Mouse (Mus musculus): ENCODE measurements at regions not wholly inside any gene's neighbourhood (a gene's known extent, or its start where the extent isn't known, plus 50 kb on each side); places are given as distances from the start of the nearest gene placed in this dataset.

DNA sequence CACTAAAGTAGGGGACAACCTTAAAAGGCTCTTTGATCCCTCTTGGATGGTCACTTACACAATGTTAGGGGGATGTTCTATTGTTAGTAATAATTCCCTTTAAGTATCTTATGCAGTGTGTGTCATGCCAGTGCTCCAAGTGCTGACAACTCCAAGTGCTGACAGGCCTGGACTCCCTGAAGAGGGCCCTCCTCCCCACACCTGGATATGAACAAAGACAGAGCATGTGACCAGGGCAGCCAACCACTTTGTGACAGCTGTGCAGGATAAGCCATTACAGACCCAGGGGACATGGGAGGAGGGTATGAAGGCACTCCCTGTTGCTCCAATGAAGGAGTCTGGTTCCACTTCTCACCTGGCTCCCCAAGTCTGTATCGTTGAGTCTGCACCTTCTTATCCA, 224.7 kb downstream of the Adamts15 start:
- no peak for DNase-seq (ENCODE audit: low read depth, low spot score)

DNA sequence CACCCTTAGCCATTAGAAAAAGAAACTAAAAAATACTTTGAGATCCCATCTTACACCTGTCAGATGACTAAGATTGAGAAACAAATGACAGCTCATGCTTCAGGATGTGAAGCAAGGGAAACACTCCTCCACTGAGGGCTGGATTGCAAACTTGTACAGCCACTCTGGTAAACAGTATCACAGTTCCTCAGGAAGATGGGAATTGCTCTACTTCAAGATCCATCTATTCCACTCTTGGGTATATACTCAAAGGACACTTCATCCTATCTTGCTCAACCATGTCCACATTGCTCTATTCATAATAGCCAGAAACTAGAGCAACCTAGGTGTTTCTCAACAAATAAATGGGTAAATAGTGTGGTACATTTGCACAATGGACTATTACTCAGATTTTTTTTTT, 241.2 kb downstream of the Snx19 start:
- DNase-seq (ENCODE audit: low read depth, low spot score) = no peak

DNA sequence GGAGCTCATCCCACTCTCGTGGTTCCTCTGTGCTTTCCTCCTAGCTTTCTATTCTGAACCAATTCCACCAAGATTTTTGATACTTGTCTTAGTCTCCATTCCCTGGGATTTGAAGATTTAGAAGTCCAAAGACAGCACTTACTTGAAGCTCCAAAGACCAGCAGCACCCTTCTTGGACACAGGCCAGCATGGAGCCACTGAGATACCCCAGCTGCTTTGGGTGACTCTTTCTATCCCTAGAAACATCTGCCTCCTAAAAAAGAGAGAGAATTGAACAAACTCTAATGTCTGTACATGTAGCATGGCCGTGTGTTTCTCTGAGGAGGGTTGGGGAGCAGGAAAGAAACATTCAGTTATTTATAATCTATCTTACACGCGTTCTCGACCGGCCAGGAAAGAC, 235.5 kb downstream of the Snx19 start:
- DNase-seq (ENCODE audit: low read depth, low spot score) = no peak

GRCm38 (mm10) chr9:30653961-30654360, 227.1 kb downstream of the Snx19 start:
- DNase-seq (ENCODE audit: low read depth, low spot score) = no peak

- no peak for DNase-seq (ENCODE audit: low read depth, low spot score)
Measured at GRCm38 (mm10) chr9:30653210-30653609, 226.3 kb downstream of the Snx19 start.

DNA sequence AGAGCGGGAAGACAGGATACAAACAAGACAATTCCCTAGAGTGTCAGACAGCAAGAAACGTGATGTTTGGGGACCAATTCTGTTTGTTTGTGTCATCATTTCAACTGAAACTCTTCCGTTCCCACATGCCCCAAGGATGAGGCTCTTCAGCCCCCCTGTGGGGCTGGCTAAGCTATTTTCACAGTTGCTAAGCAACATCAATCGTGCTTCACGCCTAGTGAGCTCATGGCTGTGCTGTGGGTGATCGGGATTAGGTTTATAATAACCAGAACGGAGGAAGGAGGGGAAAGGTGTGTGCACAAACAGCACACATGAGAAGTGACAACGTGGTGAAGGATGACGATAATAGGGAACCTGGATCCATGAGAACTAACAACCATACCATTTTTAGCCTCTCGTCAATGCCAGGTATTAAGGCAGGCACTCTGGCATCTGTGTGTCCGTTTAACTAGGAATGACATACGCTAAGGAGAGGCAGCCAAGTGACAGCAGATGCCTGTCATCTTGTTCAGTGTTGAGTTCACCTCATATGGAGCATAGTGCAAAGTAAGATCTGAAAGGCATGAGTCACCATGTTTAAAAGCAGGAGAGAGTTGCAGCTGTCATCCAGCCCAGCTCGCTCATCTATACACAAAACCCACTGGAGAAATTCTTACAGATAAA, 222.6 kb downstream of the Snx19 start:
- no peak for DNase-seq (ENCODE audit: low read depth, low spot score)

- DNase-seq (ENCODE audit: low read depth, low spot score) = peak; percentile 46
Measured at GRCm38 (mm10) chr9:30633741-30634470, 207.0 kb downstream of the Snx19 start.

- no peak for DNase-seq (ENCODE audit: low read depth, low spot score)
Measured at GRCm38 (mm10) chr9:30632164-30633146, 205.5 kb downstream of the Snx19 start.

DNA sequence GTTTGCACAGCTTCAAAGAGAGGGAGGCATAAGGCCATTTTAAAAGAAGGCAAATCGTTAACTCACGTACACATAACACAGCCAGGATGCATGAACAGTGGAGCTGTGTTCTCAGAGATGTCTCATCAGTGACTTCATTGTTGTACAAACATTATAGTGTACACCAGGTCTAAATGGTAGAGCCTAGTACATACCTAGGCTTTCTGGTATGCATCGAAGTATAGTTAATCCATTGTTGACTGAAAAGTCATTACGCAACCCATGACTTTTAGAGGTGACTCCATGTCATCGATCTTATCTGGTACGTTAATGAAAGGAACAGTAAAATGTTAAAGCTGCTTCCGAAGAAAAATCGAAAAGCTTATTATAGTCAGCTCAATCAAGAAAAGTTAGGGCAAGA, 198.7 kb downstream of the Snx19 start:
- no peak for DNase-seq (ENCODE audit: low read depth, low spot score)

DNA sequence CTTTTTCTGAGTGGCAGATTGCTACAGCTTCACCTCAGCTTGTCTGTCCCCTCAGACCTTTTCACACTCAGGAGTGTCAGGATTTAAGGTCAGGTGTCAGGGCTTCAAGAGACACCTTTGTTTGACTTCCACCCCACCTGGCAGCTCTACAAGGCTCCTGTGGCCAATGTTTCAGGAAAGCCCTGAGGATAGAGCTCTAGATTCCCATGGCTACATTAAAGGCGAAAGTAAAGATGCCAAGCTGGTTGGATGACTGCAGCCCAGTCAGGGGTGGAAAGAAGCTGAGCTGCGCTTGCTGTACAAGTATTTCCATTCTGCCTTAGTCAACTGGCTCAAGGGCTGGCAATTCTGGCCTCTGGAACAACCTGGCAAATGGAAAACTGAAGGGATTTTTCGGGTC, 198.2 kb downstream of the Snx19 start:
- no peak for DNase-seq (ENCODE audit: low read depth, low spot score)

DNA sequence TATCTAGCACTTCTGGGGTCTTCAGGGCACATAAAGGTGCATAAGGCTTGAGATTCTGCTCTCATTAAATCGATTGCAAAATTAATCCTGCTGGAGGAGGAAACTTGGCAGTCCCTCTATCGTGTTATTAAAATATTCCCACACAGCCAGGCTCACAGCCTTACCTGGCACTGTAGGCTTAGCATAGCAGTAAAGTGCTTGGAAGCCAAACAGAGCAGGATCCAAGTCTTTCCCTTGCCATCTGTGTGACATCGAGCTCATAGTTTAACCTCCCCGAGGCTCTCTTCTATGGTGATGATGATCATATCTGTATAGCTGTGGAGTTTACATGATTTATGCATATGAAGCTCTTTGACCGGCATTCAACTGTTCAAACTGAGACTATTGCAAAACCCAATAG, 197.6 kb downstream of the Snx19 start:
- no peak for DNase-seq (ENCODE audit: low read depth, low spot score)

- no peak for DNase-seq (ENCODE audit: low read depth, low spot score)
Measured at GRCm38 (mm10) chr9:30619325-30619724, 192.4 kb downstream of the Snx19 start.

DNA sequence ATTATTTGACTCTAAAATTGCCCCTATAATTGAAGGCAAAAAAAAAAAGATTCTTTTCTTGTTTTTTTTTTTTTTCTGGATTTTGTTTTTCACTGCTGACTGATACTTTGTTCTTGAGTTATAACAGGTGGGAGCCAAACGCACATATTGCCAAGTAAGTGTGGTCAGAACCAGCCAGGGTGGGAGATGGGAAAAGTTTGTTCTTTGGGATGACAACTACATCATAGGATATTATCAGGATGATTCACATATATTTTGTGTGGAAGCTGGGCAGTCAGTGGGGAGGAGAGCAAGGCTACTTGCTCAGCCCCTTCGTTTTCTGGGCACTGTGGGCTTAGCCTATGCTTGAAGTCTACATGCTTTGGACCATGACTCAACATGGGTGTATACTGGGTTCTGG, 191.3 kb downstream of the Snx19 start:
- DNase-seq (ENCODE audit: low read depth, low spot score) = no peak

GRCm38 (mm10) chr9:30613715-30614114, 186.8 kb downstream of the Snx19 start:
- DNase-seq (ENCODE audit: low read depth, low spot score) = no peak

DNA sequence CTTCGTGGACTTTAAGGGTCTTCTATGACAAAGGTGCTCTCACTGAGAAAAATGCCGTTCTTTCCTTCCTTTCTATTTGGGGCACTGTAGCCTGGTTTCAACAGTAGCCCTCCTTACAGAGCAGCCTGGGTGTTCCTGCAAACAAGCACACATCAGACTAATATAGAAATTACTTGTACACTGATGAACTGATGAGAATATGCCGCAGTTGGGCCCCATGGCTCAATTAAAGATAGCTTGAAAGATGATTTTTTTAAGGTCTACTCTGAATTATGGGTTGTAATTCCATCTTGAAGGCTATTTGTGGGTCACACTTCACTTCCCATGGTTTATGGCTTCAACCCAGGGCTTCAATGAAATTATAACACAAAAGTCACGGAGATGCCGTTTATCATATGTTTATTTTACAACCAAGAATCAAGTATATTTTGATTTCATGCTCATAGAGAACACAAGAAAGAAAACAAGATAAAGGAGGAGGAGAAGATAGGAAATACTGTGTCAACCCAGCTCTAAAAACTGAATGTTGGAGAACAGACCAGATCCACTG, 186.2 kb downstream of the Snx19 start:
- DNase-seq (ENCODE audit: low read depth, low spot score) = no peak

GRCm38 (mm10) chr9:30610328-30610727, 183.4 kb downstream of the Snx19 start:
- DNase-seq (ENCODE audit: low read depth, low spot score) = no peak

GRCm38 (mm10) chr9:30599756-30600155, 172.8 kb downstream of the Snx19 start:
- DNase-seq (ENCODE audit: low read depth, low spot score) = peak; percentile 38

DNA sequence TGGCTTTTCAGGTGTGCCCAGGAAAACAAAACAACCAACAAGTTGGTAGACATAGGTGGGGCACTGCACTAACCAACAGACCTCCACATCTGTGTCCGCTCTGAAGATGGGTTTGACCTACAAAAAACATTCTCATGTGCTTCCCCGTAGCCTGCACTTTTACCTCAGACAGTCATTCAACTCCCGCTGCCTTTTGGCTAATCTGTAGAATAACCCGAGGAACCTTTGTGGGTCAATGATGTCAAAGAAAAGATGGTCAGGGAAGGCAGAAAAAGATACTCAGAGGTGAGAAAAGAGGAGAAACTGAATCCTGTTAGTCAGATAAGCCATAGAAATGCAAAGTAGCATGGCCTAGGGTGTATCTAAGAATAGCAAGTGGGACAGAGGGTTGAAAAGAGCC, 170.8 kb downstream of the Snx19 start:
- peak; percentile 90 for DNase-seq (ENCODE audit: low read depth, low spot score)

DNA sequence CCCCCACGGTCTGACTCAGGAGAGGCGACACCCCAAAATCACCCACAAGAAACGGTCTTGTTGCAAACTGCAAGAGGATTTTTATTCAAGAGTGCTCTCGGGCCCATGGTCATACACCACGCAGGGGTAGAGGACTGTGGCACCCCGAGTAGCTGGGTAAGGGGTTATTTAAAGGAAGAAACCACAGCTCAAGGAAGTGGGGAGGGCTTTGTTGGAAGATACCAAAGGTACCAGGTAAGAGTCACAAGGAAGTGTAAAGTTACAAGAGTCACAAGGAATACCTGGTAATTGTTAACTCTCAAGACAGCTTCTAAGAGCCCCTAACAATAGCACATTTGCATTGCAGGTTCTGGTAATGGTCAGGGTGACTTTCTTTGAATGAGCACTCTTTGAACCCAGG, 170.2 kb downstream of the Snx19 start:
- DNase-seq (ENCODE audit: low read depth, low spot score) = peak; percentile 75

DNA sequence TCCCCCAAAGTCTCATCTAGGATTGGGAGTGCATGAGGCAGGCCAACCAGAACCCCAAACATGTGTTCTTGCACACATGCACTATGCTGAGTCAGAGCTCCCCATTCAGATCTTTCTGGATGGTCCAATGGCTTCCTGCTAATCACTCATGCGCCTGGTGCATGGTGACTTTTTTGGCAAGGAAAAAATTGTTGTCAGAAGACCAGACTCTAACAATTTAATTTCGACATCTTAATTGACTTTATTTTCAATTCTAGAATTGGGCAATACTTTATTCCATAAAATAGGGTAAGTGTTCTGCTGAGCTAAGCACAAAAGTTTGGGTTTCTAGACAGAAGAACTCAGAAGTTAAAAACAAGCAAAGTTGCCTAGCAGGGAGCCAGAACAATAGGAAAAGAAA, 165.7 kb downstream of the Snx19 start:
- DNase-seq (ENCODE audit: low read depth, low spot score) = no peak

- no peak for DNase-seq (ENCODE audit: low read depth, low spot score)
Measured at GRCm38 (mm10) chr9:30591246-30591645, 164.3 kb downstream of the Snx19 start.

GRCm38 (mm10) chr9:30590661-30591179, 163.8 kb downstream of the Snx19 start:
- no peak for DNase-seq (ENCODE audit: low read depth, low spot score)

Measured in ES-CJ7 (cell line).